Mouse (Mus musculus) kidney, embryonic 15.5 days (tissue): ENCODE measurements around the gene Tmem208. TPM values are rescaled to one million over a fixed set of nuclear protein-coding genes. Genes with fewer than 3 reads are reported as not detected.

Source experiments
- ATAC-seq: fragments of 200-750 bp; cut with Nextera tagmentation; replicated peaks from 2 replicates; pipeline ENCODE4 v1.8.0; 2017; ENCODE audit warnings: moderate TSS enrichment; ENCODE audit not compliant: low FRiP score
- H3K27ac ChIP-seq: fragments of 300-500 bp; sonication (generic); 2 replicates; pipeline ENCODE4 v1.5.1; 2015; ENCODE audit warnings: mild to moderate bottlenecking, inconsistent platforms
- H3K27me3 ChIP-seq: fragments of 300-500 bp; sonication (generic); 2 replicates; pipeline ENCODE4 v1.6.1; 2015; ENCODE audit warnings: inconsistent platforms
- H3K36me3 ChIP-seq: fragments of 300-500 bp; sonication (generic); 2 replicates; pipeline ENCODE4 v1.6.1; 2015; ENCODE audit warnings: inconsistent platforms
- H3K4me1 ChIP-seq: fragments of 300-500 bp; sonication (generic); 2 replicates; pipeline ENCODE4 v1.6.1; 2015; ENCODE audit warnings: inconsistent platforms
- H3K4me2 ChIP-seq: fragments of 300-500 bp; sonication (generic); 2 replicates; pipeline ENCODE4 v1.6.1; 2015; ENCODE audit warnings: moderate library complexity, mild to moderate bottlenecking, inconsistent platforms
- H3K4me3 ChIP-seq: fragments of 300-500 bp; sonication (generic); replicated peaks from 2 replicates; pipeline ENCODE4 v1.5.1; 2015; ENCODE audit warnings: mild to moderate bottlenecking, inconsistent platforms
- H3K9ac ChIP-seq: fragments of 300-500 bp; sonication (generic); 2 replicates; pipeline ENCODE4 v1.6.1; 2015; ENCODE audit warnings: mild to moderate bottlenecking, inconsistent platforms
- H3K9me3 ChIP-seq: fragments of 300-500 bp; sonication (generic); replicated peaks from 2 replicates; pipeline ENCODE4 v1.6.1; 2016; ENCODE audit warnings: inconsistent platforms
- WGBS: fragments of 180-500 bp; shearing (Covaris S2); methylation state at CpG from one replicate; pipeline ENCODE4 v1.1.7; 2015; ENCODE audit warnings: mixed read lengths; 5-methylcytosine and 5-hydroxymethylcytosine counted together
- polyA plus RNA-seq: library from polyadenylated mRNA; unstranded; fragments of >200 nt; fragmentation: Nextera tagmentation; extraction: Ambion mirVana; gene quantifications from 2 replicates; pipeline ENCODE4 v1.2.1, GENCODE M21; 2015

The Tmem208 gene
- polyA plus RNA-seq, 1 experiment from 2014 or later = 119 TPM

DNA sequence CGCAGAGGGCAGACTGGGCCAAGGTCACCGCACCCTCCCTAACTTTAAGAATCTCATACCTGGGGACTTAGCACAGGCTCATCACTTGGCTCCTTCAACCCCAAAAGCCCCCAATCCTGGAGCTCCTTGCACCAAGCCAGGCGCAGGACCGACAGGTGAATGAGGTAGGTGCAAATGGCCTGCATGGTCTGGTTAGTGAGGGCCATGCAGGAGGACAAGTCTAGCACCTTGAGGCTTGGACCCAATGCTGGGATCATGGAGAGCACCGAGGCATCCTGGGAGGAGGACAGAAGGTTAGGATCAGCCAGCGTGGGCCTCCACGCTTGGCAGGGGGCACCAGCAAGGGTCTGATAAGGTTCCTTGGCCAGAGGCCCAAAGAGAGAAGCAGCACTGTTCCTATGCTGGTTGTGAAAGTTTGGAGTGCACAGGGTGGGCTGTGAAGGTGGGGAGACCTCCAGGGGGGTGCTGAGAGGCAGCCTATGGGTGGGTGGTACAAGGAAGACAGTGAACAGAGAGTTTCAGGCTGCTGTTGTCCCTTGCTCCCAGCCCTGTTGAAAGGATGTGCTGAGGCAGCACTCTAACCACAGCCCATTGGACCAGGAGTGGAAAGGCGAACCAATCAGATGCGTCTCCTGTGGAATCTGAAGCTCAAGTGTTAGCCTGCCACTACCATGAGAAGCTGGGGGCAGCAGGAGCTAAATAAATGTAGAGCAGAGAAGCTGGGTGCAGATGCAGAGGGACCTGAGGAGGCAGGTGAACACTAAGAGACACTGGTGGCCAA is 12.3 kb upstream of the Tmem208 start:
- H3K36me3 ChIP-seq = peaks cover 92% of the 10 kb centered on the region
- no peaks in the 10 kb centered on the region for H3K9me3 ChIP-seq
- 82% methylated on average over 9 of the region's 9 CpGs for whole genome bisulfite sequencing
- H3K27me3 ChIP-seq = no peaks in the 10 kb centered on the region
- ATAC-seq = no peak
- no peaks in the 10 kb centered on the region for H3K4me1 ChIP-seq
- H3K4me2 ChIP-seq = no peak overlapping the region
- H3K4me3 ChIP-seq = no peak overlapping the region
- H3K9ac ChIP-seq = no peak overlapping the region
- no peak overlapping the region for H3K27ac ChIP-seq

DNA sequence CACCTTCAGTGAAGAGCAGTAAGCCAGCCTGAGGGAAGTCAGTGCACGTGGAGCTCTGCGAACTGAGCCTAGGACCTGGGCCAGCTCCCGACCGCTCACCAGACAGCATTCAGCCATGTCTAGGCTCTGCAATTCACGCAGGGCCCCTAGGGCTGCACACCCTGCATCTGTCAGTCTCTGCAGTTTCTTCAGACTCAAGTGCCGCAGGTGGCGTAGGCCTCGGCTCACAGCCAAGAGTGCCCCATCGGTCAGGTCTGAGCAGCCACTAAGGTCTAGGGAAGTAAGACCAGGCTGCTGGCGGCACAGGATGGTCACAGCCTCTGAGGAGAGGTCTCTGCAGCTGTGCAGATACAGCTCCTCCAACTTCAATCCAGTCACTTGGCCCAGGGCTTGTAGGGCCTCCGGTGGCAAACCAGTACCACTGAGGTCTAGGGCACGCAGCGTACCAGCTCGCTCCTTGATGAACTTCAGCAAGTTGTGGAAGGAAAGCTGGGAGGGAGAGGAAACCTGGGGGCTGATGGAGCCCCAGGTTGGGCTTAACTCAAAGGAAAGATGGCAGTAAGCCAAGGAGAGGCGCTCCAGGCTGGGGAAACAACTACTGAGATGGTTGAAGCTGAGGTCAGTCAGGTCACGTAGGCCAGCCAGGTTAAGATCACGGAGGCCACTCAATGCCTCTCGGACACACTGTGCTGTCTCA is 10.9 kb upstream of the Tmem208 start:
- 89% methylated on average over 18 of the region's 18 CpGs for WGBS
- Histone ChIP-seq H3K27me3 (no peaks in the 10 kb centered on the region), H3K4me2 (no peak overlapping the region), H3K4me1 (no peaks in the 10 kb centered on the region), H3K27ac (no peak overlapping the region), H3K9ac (no peak overlapping the region), H3K4me3 (no peak overlapping the region), H3K36me3 (peaks cover 93% of the 10 kb centered on the region), H3K9me3 (no peaks in the 10 kb centered on the region)
- no peak for ATAC-seq

DNA sequence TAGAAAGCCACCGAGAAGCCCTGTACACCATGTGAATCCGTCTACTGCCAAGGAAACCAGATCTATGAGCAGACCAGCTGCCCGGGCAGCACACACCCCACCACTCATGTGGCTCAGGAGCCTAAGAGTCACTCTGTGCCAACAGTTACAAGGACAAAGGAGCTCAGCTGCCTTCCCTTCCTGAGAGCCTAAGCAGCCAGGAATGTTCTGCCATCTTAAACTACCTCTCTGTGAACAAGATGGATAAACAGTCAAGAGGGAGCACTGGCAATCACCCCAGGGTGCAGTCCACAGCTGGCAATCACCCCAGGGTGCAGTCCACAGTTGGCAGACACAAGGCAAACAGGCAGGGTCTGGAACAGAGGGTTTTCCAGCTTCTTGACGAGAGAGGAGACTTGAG is 8.2 kb upstream of the Tmem208 start:
- H3K9me3 ChIP-seq = no peaks in the 10 kb centered on the region
- no peak for ATAC-seq
- H3K27ac ChIP-seq = no peak overlapping the region
- H3K4me2 ChIP-seq = no peak overlapping the region
- no peaks in the 10 kb centered on the region for H3K27me3 ChIP-seq
- H3K4me1 ChIP-seq = no peaks in the 10 kb centered on the region
- peaks cover 74% of the 10 kb centered on the region for H3K36me3 ChIP-seq
- 89% methylated on average over 4 of the region's 4 CpGs for WGBS
- H3K4me3 ChIP-seq = no peak overlapping the region
- H3K9ac ChIP-seq = no peak overlapping the region

DNA sequence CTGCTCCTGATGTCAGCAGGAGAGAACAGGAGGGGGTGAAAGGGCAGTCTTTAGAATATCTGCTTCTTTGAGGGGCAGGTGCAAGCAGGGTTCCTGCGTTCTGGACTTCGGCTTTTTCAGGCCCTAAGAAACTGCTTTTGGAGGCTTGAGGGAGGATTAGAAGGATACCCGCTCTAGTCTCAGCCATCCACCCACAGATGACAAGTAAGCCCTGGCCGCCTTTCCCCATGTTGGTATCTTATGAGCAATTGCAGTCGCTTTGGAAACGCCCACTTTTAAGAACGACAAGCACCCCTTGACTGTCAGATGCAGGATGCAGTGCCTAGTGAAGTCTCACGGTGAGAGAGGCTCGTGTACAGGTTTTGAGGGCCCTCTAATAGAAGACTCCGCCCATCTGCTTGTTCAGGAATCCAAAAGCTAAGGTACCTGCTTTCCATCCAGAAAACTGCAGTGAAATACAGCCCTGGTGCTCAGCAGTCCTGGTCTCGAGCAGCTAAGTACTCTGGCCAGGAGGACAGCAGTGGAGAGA is 7.4 kb upstream of the Tmem208 start:
- Histone ChIP-seq H3K27ac (no peak overlapping the region), H3K9me3 (no peaks in the 10 kb centered on the region), H3K4me1 (no peaks in the 10 kb centered on the region), H3K4me2 (no peak overlapping the region), H3K9ac (no peak overlapping the region), H3K27me3 (no peaks in the 10 kb centered on the region), H3K4me3 (no peak overlapping the region), H3K36me3 (peaks cover 70% of the 10 kb centered on the region)
- 85% methylated on average over 11 of the region's 11 CpGs for WGBS
- no peak for ATAC-seq

DNA sequence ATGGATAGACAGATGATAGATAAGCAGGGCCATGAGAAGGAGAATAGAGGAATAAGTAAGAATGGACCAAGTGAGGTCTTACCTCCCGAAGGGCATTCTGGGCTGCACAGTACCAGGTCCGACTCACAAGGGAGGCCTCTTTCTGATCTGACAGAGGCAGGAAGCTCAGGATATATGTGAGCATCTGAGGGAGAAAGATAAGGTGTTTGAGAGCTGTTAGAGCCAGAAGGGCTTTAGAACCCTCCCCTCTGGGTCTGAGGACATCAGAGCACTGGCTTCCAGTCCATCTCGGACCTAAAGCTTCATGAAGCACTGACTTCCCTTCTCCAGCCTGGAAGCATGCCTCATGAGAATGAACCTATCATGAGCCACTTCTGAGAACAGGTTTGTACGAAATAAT is 3.0 kb upstream of the Tmem208 start:
- ATAC-seq = no peak

DNA sequence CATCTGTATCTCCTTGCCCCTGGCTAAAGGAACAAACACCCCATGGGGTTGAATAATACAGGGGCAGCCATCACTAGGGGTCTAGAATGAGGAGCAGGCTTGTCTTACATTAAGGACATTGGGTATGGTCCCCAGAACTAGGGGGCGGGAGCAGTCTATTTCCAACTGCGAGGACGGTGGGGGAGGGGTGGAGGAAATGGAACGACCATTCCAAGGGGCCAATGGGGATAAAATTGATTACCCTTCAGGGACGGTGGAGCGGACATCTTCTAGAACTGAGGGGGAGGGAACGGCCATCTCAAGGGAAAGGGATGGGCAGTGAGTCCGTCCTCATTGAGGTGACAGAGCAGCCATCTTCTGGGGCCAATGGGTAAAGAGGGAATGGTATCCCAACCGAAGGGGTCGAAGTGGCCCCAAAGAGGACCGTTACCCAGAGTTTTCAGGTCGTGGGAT is 487 bp upstream of the Tmem208 start:
- peaks cover 39% of the 10 kb centered on the region for H3K36me3 ChIP-seq
- peak overlapping the region; percentile 74 for H3K27ac ChIP-seq
- H3K9me3 ChIP-seq = no peaks in the 10 kb centered on the region
- peak; percentile 34; the same call in 1 of the 2 replicates for ATAC-seq
- peaks cover 27% of the 10 kb centered on the region for H3K4me1 ChIP-seq
- H3K4me3 ChIP-seq = peak overlapping the region; percentile 87
- under 1% methylated on average over 12 of the region's 12 CpGs for WGBS
- H3K4me2 ChIP-seq = peak overlapping the region; percentile 85
- no peaks in the 10 kb centered on the region for H3K27me3 ChIP-seq
- peak overlapping the region; percentile 76 for H3K9ac ChIP-seq

More for the DNA sequence above, 3.0 kb upstream of the Tmem208 start:
- Histone ChIP-seq H3K27ac (no peak overlapping the region), H3K4me1 (peaks cover 26% of the 10 kb centered on the region), H3K36me3 (peaks cover 35% of the 10 kb centered on the region), H3K9ac (no peak overlapping the region), H3K9me3 (no peaks in the 10 kb centered on the region), H3K4me3 (no peak overlapping the region), H3K4me2 (no peak overlapping the region), H3K27me3 (no peaks in the 10 kb centered on the region)
- 85% methylated on average over 4 of the region's 4 CpGs for WGBS

DNA sequence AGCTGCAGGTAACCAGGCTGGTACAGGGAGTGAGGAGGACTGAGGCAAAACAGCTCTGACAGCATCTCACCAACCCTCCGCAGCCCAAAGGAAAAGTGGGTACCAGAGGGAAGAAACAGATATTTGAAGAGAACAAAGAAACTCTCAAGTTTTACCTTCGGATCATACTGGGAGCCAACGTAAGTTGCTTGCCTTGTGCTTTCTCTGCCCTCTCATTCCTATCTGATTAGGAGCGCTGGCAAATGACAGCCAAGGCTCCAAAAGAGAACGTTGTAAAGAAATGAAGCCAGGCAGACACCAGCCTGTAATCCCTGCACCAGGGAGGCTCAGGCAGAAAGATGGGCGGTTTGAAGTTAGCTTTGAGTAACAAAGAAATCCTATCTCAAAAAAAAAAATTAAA is 814 bp downstream of the Tmem208 start:
- no peak for ATAC-seq
- Histone ChIP-seq H3K27me3 (no peaks in the 10 kb centered on the region), H3K9me3 (no peaks in the 10 kb centered on the region), H3K4me3 (peak overlapping the region; percentile 87), H3K4me2 (peak overlapping the region; percentile 85), H3K4me1 (peaks cover 27% of the 10 kb centered on the region), H3K36me3 (peaks cover 52% of the 10 kb centered on the region), H3K27ac (peak overlapping the region; percentile 94; the same call in 1 of the 2 replicates), H3K9ac (peak overlapping the region; percentile 76)
- WGBS = 43% methylated on average over 6 of the region's 6 CpGs

DNA sequence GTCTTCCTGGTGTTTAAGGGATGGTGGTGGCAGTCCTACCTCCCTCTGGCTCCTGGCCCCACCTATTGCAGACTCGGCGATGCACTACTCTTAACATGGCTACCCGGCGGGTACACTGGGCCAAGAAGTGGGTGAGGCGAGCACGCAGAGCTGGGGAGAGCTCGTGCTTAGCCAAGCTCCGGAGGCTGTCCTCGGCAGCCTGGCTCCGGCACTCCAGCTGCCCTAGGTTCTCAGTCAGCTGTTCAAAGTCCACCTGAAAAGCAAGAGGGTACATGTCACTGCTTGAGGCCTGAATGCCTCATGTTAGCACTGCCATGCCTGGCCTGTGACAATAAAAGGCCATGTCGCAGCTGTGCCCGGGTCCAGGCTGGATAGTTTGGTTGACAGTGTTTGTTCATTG is 4.2 kb downstream of the Tmem208 start:
- Histone ChIP-seq H3K9me3 (no peaks in the 10 kb centered on the region), H3K36me3 (peaks cover 76% of the 10 kb centered on the region), H3K27ac (no peak overlapping the region), H3K9ac (no peak overlapping the region), H3K4me3 (no peak overlapping the region), H3K4me2 (no peak overlapping the region), H3K4me1 (peaks cover 18% of the 10 kb centered on the region), H3K27me3 (no peaks in the 10 kb centered on the region)
- ATAC-seq = no peak
- 94% methylated on average over 12 of the region's 12 CpGs for WGBS

DNA sequence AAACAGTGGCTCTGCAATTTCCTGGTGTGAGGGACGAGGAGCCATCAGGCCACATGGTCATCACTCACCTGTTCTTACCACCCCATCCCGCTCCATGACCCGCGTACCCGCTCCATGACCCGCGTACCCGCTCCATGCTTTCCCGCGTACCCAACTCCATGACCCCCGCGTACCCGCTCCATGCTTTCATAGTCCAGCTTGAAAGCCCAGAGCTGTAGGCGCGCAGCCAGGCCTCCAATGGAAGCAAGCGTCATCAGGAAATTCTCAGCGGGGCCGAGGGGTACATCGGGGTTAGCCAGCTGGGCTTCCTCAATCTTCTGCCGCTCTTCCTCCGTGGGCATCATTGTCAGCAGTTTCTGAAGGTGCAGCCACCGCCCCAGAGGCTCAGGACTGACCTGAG is 5.3 kb downstream of the Tmem208 start:
- no peak overlapping the region for H3K4me2 ChIP-seq
- no peak overlapping the region for H3K9ac ChIP-seq
- H3K27me3 ChIP-seq = no peaks in the 10 kb centered on the region
- peaks cover 87% of the 10 kb centered on the region for H3K36me3 ChIP-seq
- 95% methylated on average over 22 of the region's 22 CpGs for WGBS
- no peak overlapping the region for H3K4me3 ChIP-seq
- no peaks in the 10 kb centered on the region for H3K9me3 ChIP-seq
- H3K4me1 ChIP-seq = peaks cover 15% of the 10 kb centered on the region
- no peak overlapping the region for H3K27ac ChIP-seq
- no peak for ATAC-seq

DNA sequence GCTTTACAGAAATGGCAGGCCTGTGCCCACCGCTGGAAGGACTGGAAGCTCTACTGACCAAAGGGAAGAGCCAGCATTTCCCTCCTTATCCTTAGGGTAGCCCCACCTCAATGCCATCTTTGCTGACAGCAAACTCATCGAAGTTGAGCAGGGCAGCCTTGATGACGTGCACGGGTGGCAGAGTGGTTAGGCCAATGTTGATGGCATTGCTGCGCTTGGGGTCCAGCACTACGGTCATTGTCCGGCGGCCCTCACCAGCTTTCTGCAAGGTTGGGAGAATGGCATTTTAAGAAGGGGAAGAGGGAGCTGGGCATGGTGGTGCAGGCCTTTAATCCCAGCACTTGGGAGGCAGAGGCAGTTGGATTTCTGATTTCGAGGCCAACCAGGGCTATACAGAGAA is 5.8 kb downstream of the Tmem208 start:
- no peak overlapping the region for H3K4me2 ChIP-seq
- H3K9me3 ChIP-seq = no peaks in the 10 kb centered on the region
- H3K27ac ChIP-seq = no peak overlapping the region
- no peak for ATAC-seq
- no peak overlapping the region for H3K9ac ChIP-seq
- no peaks in the 10 kb centered on the region for H3K27me3 ChIP-seq
- H3K36me3 ChIP-seq = peaks cover 92% of the 10 kb centered on the region
- H3K4me1 ChIP-seq = peaks cover 13% of the 10 kb centered on the region
- H3K4me3 ChIP-seq = no peak overlapping the region
- 92% methylated on average over 9 of the region's 9 CpGs for WGBS

DNA sequence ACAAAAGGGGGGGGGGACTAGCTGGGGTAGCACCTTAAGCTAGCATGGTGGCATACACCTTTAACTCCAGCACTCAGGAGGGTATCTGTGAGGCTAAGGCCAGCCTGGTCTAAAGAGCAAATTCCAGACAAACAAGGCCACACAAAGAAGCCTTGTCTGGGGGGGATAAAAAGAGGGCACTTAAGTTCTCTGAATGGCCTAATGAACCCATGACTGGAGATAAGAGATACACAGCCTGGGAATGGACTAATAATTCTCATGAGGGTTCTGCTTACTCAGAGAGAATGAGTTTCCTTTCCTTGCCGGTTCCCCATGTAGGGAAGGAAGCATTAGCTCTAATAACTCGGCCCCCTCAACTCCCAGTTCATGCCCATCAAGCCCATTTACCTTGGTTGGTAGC is 6.4 kb downstream of the Tmem208 start:
- WGBS = 73% methylated on average over 2 of the region's 2 CpGs

More for the DNA sequence above, 6.4 kb downstream of the Tmem208 start:
- no peak for ATAC-seq
- Histone ChIP-seq H3K4me1 (peaks cover 7% of the 10 kb centered on the region), H3K27ac (no peak overlapping the region), H3K9ac (no peak overlapping the region), H3K27me3 (no peaks in the 10 kb centered on the region), H3K4me3 (no peak overlapping the region), H3K36me3 (peaks cover 98% of the 10 kb centered on the region), H3K4me2 (no peak overlapping the region), H3K9me3 (no peaks in the 10 kb centered on the region)
